Mouse (Mus musculus) midbrain, embryonic 16.5 days (tissue): ENCODE data around the gene H2-Q6. TPM values are rescaled to one million over a fixed set of nuclear protein-coding genes. Genes with fewer than 3 reads are reported as not detected.
"Not testable (repeated sequence)": the region's sequence is repeated elsewhere in the genome, so short reads cannot be mapped to it uniquely, and the experiment has no call there.

ENCODE experiments used
- ATAC-seq: fragments of 200-750 bp; cut with Nextera tagmentation; 2 replicates; pipeline ENCODE4 v1.8.0; 2017; ENCODE audit warnings: moderate TSS enrichment
- H3K27ac ChIP-seq: fragments of 300-500 bp; sonication (generic); 2 replicates; pipeline ENCODE4 v1.5.1; 2014; ENCODE audit warnings: mild to moderate bottlenecking, low read length, mixed read lengths
- H3K27me3 ChIP-seq: fragments of 300-500 bp; sonication (generic); 2 replicates; pipeline ENCODE4 v1.6.1; 2014; ENCODE audit warnings: low read depth, low read length, mixed read lengths; ENCODE audit not compliant: control insufficient read depth, insufficient read depth
- H3K36me3 ChIP-seq: fragments of 300-500 bp; sonication (generic); 2 replicates; pipeline ENCODE4 v1.6.1; 2014; ENCODE audit warnings: mild to moderate bottlenecking, low read length, moderate library complexity, mixed read lengths; ENCODE audit not compliant: control insufficient read depth, insufficient read depth
- H3K4me1 ChIP-seq: fragments of 300-500 bp; sonication (generic); 2 replicates; pipeline ENCODE4 v1.6.1; 2014; ENCODE audit warnings: mild to moderate bottlenecking, low read length, mixed read lengths; ENCODE audit not compliant: control insufficient read depth, insufficient read depth
- H3K4me2 ChIP-seq: fragments of 300-500 bp; sonication (generic); 2 replicates; pipeline ENCODE4 v1.6.1; 2014; ENCODE audit warnings: mild to moderate bottlenecking, low read length, mixed read lengths
- H3K4me3 ChIP-seq: fragments of 300-500 bp; sonication (generic); 2 replicates; pipeline ENCODE4 v1.5.1; 2014; ENCODE audit warnings: low read depth, mild to moderate bottlenecking, low read length, moderate library complexity, mixed read lengths
- H3K9ac ChIP-seq: fragments of 300-500 bp; sonication (generic); 2 replicates; pipeline ENCODE4 v1.6.1; 2014; ENCODE audit warnings: low read depth, low read length, mixed read lengths
- H3K9me3 ChIP-seq: fragments of 300-500 bp; sonication (generic); replicated peaks from 2 replicates; pipeline ENCODE4 v1.6.1; 2014; ENCODE audit warnings: mild to moderate bottlenecking, low read length, mixed read lengths; ENCODE audit not compliant: control insufficient read depth, poor library complexity, severe bottlenecking
- WGBS: fragments of 180-500 bp; shearing (Covaris S2); extraction: QIAGEN DNeasy Blood & Tissue Kit; methylation state at CpG from one replicate; pipeline ENCODE4 v1.1.7; 2014; 5-methylcytosine and 5-hydroxymethylcytosine counted together
- polyA plus RNA-seq: library from polyadenylated mRNA; unstranded; fragments of >200 nt; fragmentation: Nextera tagmentation; extraction: Ambion mirVana; gene quantifications from 2 replicates; pipeline ENCODE4 v1.2.1, GENCODE M21; 2015

The H2-Q6 gene
- polyA plus RNA-seq: 1.1 and 1.3 TPM in 2 replicates

- peak; percentile 61 for ATAC-seq
- whole genome bisulfite sequencing: 1% methylated on average over 49 of the region's 66 CpGs
- H3K36me3 ChIP-seq, H3K27ac ChIP-seq, H3K9me3 ChIP-seq, H3K27me3 ChIP-seq, H3K4me1 ChIP-seq: not testable (repeated sequence)
- Histone ChIP-seq H3K4me3 (peak within 1 kb of the TSS; percentile 41), H3K9ac (peak within 1 kb of the TSS; percentile 49; the same call in 1 of the 2 replicates), H3K4me2 (peak within 1 kb of the TSS; percentile 68)
These were observed at the start of gene H2-Q6 for GRCm38 (mm10) chr17:35424624-35425416. H2-Q6 (plus strand) TSS chr17:35424850.

GRCm38 (mm10) chr17:35379369-35379728 lies 45.3 kb upstream of the H2-Q6 start, which contains the start of gene H2-Q4:
H2-Q4 (plus strand) TSS chr17:35379617.
- Histone ChIP-seq H3K27me3 (peaks cover 5% of the 10 kb centered on the region; the same call in 1 of the 2 replicates), H3K36me3 (no peaks in the 10 kb centered on the region), H3K9me3 (no peaks in the 10 kb centered on the region), H3K4me1 (peaks cover 6% of the 10 kb centered on the region; the same call in 1 of the 2 replicates), H3K4me2 (peak within 1 kb of the TSS; percentile 97), H3K9ac (peak within 1 kb of the TSS; percentile 61), H3K4me3 (peak within 1 kb of the TSS; percentile 53), H3K27ac (no peak within 1 kb of the TSS)
- WGBS: under 1% methylated on average over 16 of the region's 16 CpGs
- peak; percentile 71 for ATAC-seq

GRCm38 (mm10) chr17:35379729-35380451 lies 44.8 kb upstream of the H2-Q6 start:
- Histone ChIP-seq H3K9ac (peak overlapping the region; percentile 61), H3K4me1 (peaks cover 6% of the 10 kb centered on the region; the same call in 1 of the 2 replicates), H3K4me2 (peak overlapping the region; percentile 97), H3K36me3 (no peaks in the 10 kb centered on the region), H3K27me3 (peaks cover 5% of the 10 kb centered on the region; the same call in 1 of the 2 replicates), H3K27ac (no peak overlapping the region), H3K9me3 (no peaks in the 10 kb centered on the region), H3K4me3 (peak overlapping the region; percentile 53)
- WGBS: under 1% methylated on average over 50 of the region's 70 CpGs
- ATAC-seq: 0 out of 2 replicates have a peak, but pooled peaks have one; percentile 36

GRCm38 (mm10) chr17:35389796-35390195 lies 34.9 kb upstream of the H2-Q6 start:
- H3K4me2 ChIP-seq, H3K9me3 ChIP-seq, H3K9ac ChIP-seq, H3K36me3 ChIP-seq, H3K4me1 ChIP-seq, H3K27me3 ChIP-seq, ATAC-seq, H3K4me3 ChIP-seq, H3K27ac ChIP-seq: not testable (repeated sequence)
- WGBS: 8% methylated on average over 7 of the region's 7 CpGs

GRCm38 (mm10) chr17:35392671-35393070 lies 32.0 kb upstream of the H2-Q6 start:
- not testable (repeated sequence) for H3K27me3 ChIP-seq, H3K4me3 ChIP-seq, H3K9me3 ChIP-seq, H3K4me1 ChIP-seq, H3K4me2 ChIP-seq, ATAC-seq, H3K36me3 ChIP-seq, H3K27ac ChIP-seq, H3K9ac ChIP-seq
- 79% methylated on average over 2 of the region's 2 CpGs for WGBS

- not testable (repeated sequence) for H3K9ac ChIP-seq, H3K4me1 ChIP-seq, H3K27me3 ChIP-seq, H3K9me3 ChIP-seq, H3K27ac ChIP-seq, H3K36me3 ChIP-seq
- peak overlapping the region; percentile 27 for H3K4me3 ChIP-seq
- H3K4me2 ChIP-seq: peak overlapping the region; percentile 43
- 2% methylated on average over 45 of the region's 75 CpGs for WGBS
- ATAC-seq: peak; percentile 58; the same call in 1 of the 2 replicates
These were observed 30.5 kb upstream of the H2-Q6 start for GRCm38 (mm10) chr17:35393864-35394800.

- 89% methylated on average over 2 of the region's 2 CpGs for WGBS
- H3K9me3 ChIP-seq: not testable (repeated sequence)
These were observed 27.7 kb upstream of the H2-Q6 start for GRCm38 (mm10) chr17:35396956-35397355.

GRCm38 (mm10) chr17:35413057-35413456 lies 11.6 kb upstream of the H2-Q6 start:
- not testable (repeated sequence) for H3K9ac ChIP-seq
- WGBS: no CpG with 5 or more reads among the region's 1 CpGs

More at GRCm38 (mm10) chr17:35396956-35397355, 27.7 kb upstream of the H2-Q6 start:
- not testable (repeated sequence) for H3K4me1 ChIP-seq, H3K36me3 ChIP-seq, H3K4me3 ChIP-seq, H3K27me3 ChIP-seq, ATAC-seq, H3K27ac ChIP-seq, H3K4me2 ChIP-seq, H3K9ac ChIP-seq

More at GRCm38 (mm10) chr17:35413057-35413456, 11.6 kb upstream of the H2-Q6 start:
- H3K27ac ChIP-seq, H3K4me2 ChIP-seq, H3K9me3 ChIP-seq, H3K36me3 ChIP-seq, H3K27me3 ChIP-seq, H3K4me1 ChIP-seq, H3K4me3 ChIP-seq, ATAC-seq: not testable (repeated sequence)
